Mouse (Mus musculus) heart, adult 2 months (tissue): ENCODE results near the gene Sgpp1. TPM values are rescaled to one million over a fixed set of nuclear protein-coding genes. Genes with fewer than 3 reads are reported as not detected.

ENCODE experiments used
- DNase-seq, 2 experiments: peaks; one replicate each; pipeline ENCODE4 v3.0.0; 2021
- H3K27ac ChIP-seq: fragments of 200-600 bp; 2 replicates; pipeline ENCODE4 v1.8.1; 2022
- H3K27me3 ChIP-seq: fragments of 200-500 bp; 2 replicates; pipeline ENCODE4 v1.6.1; 2012; ENCODE audit warnings: mild to moderate bottlenecking, low read length, inconsistent platforms, mixed read lengths; ENCODE audit not compliant: control insufficient read depth, insufficient read depth
- H3K36me3 ChIP-seq: fragments of 200-500 bp; 2 replicates; pipeline ENCODE4 v1.6.1; 2012; ENCODE audit warnings: low read length, inconsistent platforms; ENCODE audit not compliant: control insufficient read depth, insufficient read depth
- H3K4me1 ChIP-seq: fragments of 200-500 bp; 2 replicates; pipeline ENCODE4 v1.6.1; 2011; ENCODE audit warnings: low read length; ENCODE audit not compliant: control insufficient read depth, insufficient read depth
- H3K4me3 ChIP-seq: fragments of 200-600 bp; 2 replicates; pipeline ENCODE4 v1.8.1; 2022
- H3K79me2 ChIP-seq: fragments of 200-500 bp; replicated peaks from 2 replicates; pipeline ENCODE4 v1.6.1; 2012; ENCODE audit warnings: mild to moderate bottlenecking, inconsistent platforms, low read length, moderate library complexity, mixed read lengths; ENCODE audit not compliant: control insufficient read depth, insufficient read depth
- H3K9ac ChIP-seq: fragments of 200-500 bp; 2 replicates; pipeline ENCODE4 v1.6.1; 2012; ENCODE audit warnings: low read depth, mild to moderate bottlenecking, control low read depth, inconsistent platforms, low read length, mixed read lengths
- CTCF ChIP-seq: fragments of 200-600 bp; IDR thresholded peaks from 2 replicates; pipeline ENCODE4 v1.8.1; 2022; ENCODE audit warnings: antibody characterized with exemption, mild to moderate bottlenecking, moderate library complexity
- EP300 ChIP-seq: fragments of 200-500 bp; IDR thresholded peaks from 2 replicates; pipeline ENCODE4 v1.6.1; 2011; ENCODE audit warnings: low read depth, low read length, control low read depth; ENCODE audit not compliant: insufficient read depth
- POLR2A ChIP-seq: fragments of 200-500 bp; IDR thresholded peaks from 2 replicates; pipeline ENCODE4 v1.6.1; 2011; ENCODE audit warnings: mild to moderate bottlenecking, low read depth, low read length, control low read depth; ENCODE audit not compliant: insufficient read depth
- WGBS: fragments of 180-500 bp; shearing (Covaris S2); methylation state at CpG from one replicate; pipeline ENCODE4 v1.1.7; 2018; 5-methylcytosine and 5-hydroxymethylcytosine counted together
- intact Hi-C: fragments of 180-260 bp; cut with DNase I; formaldehyde crosslinking; loops from one replicate; pipeline ENCODE4 v1.15.1; 2025
- polyA plus RNA-seq: library from polyadenylated mRNA; depleted of rRNA; stranded (reverse); fragments of >200 nt; gene quantifications from 2 replicates; pipeline ENCODE4 v1.2.3, GENCODE M21; 2012
- total RNA-seq, 2 experiments: library from RNA; stranded (reverse); gene quantifications; 2 replicates each; pipeline ENCODE4 v1.2.3; 2021

The Sgpp1 gene
- total and polyA plus RNA-seq, 3 experiments: 17.1 to 22.5 (median 21.3) TPM

GRCm38 (mm10) chr12:75752077-75752476 lies 16.5 kb upstream of the Sgpp1 start:
- Histone ChIP-seq H3K4me1 (no peaks in the 10 kb centered on the region), H3K79me2 (no peaks in the 10 kb centered on the region), H3K4me3 (no peak overlapping the region), H3K9ac (no peak overlapping the region), H3K27me3 (no peaks in the 10 kb centered on the region), H3K36me3 (no peaks in the 10 kb centered on the region), H3K27ac (no peak overlapping the region)
- TF ChIP-seq POLR2A: no peak
- TF ChIP-seq EP300: no peak
- TF ChIP-seq CTCF: no peak
- 45% methylated on average over 3 of the region's 3 CpGs for WGBS
- DNase-seq: no peak
- intact Hi-C loops: no loop called here

- Histone ChIP-seq H3K4me3 (no peak overlapping the region), H3K9ac (no peak overlapping the region), H3K27ac (no peak overlapping the region), H3K27me3 (no peaks in the 10 kb centered on the region), H3K4me1 (no peaks in the 10 kb centered on the region; the same call in 1 of the 2 replicates), H3K36me3 (no peaks in the 10 kb centered on the region), H3K79me2 (no peaks in the 10 kb centered on the region)
- WGBS: 61% methylated on average over 4 of the region's 4 CpGs
- DNase-seq: no peak
- TF ChIP-seq POLR2A (no peak), CTCF (no peak), EP300 (no peak)
- intact Hi-C loops: no loop called here
Observed at GRCm38 (mm10) chr12:75748574-75748973, 13.0 kb upstream of the Sgpp1 start.

- H3K27me3 ChIP-seq: no peaks in the 10 kb centered on the region
- H3K4me1 ChIP-seq: no peaks in the 10 kb centered on the region; the same call in 1 of the 2 replicates
- intact Hi-C loops: no loop called here
- DNase-seq: no peak
- H3K79me2 ChIP-seq: no peaks in the 10 kb centered on the region
- WGBS: 29% methylated on average over 14 of the region's 14 CpGs
- no peaks in the 10 kb centered on the region for H3K36me3 ChIP-seq
- no peak overlapping the region for H3K9ac ChIP-seq
- no peak overlapping the region for H3K27ac ChIP-seq
- TF ChIP-seq POLR2A (no peak), EP300 (no peak), CTCF (no peak)
- no peak overlapping the region for H3K4me3 ChIP-seq
Observed at GRCm38 (mm10) chr12:75745697-75746290, 10.3 kb upstream of the Sgpp1 start.

- intact Hi-C loops: no loop called here
Observed at GRCm38 (mm10) chr12:75742101-75742500, 6.6 kb upstream of the Sgpp1 start.

GRCm38 (mm10) chr12:75741273-75741672 lies 5.7 kb upstream of the Sgpp1 start:
- Histone ChIP-seq H3K9ac (no peak overlapping the region), H3K36me3 (no peaks in the 10 kb centered on the region), H3K79me2 (no peaks in the 10 kb centered on the region), H3K4me3 (no peak overlapping the region), H3K4me1 (no peaks in the 10 kb centered on the region; the same call in 1 of the 2 replicates), H3K27ac (no peak overlapping the region), H3K27me3 (no peaks in the 10 kb centered on the region)
- 96% methylated on average over 2 of the region's 2 CpGs for WGBS
- intact Hi-C loops: no loop called here
- TF ChIP-seq EP300 (no peak), CTCF (no peak), POLR2A (no peak)
- DNase-seq: no peak

More at GRCm38 (mm10) chr12:75742101-75742500, 6.6 kb upstream of the Sgpp1 start:
- H3K9ac ChIP-seq: no peak overlapping the region
- no peaks in the 10 kb centered on the region for H3K27me3 ChIP-seq
- no peak overlapping the region for H3K4me3 ChIP-seq
- H3K79me2 ChIP-seq: no peaks in the 10 kb centered on the region
- no peak for TF ChIP-seq CTCF
- TF ChIP-seq POLR2A: no peak
- TF ChIP-seq EP300: no peak
- no peaks in the 10 kb centered on the region for H3K36me3 ChIP-seq
- no peak for DNase-seq
- no peaks in the 10 kb centered on the region; the same call in 1 of the 2 replicates for H3K4me1 ChIP-seq
- 88% methylated on average over 5 of the region's 5 CpGs for WGBS
- H3K27ac ChIP-seq: no peak overlapping the region

- Histone ChIP-seq H3K27me3 (no peaks in the 10 kb centered on the region), H3K9ac (no peak overlapping the region), H3K4me3 (no peak overlapping the region), H3K27ac (no peak overlapping the region), H3K79me2 (no peaks in the 10 kb centered on the region), H3K4me1 (no peaks in the 10 kb centered on the region; the same call in 1 of the 2 replicates), H3K36me3 (no peaks in the 10 kb centered on the region)
- no peak for TF ChIP-seq POLR2A
- TF ChIP-seq EP300: no peak
- no peak for TF ChIP-seq CTCF
- WGBS: 88% methylated on average over 1 of the region's 1 CpGs
- intact Hi-C loops: no loop called here
- no peak for DNase-seq
Observed at GRCm38 (mm10) chr12:75740451-75740850, 4.9 kb upstream of the Sgpp1 start.
